Mouse (Mus musculus) lung, postnatal 0 days (tissue): ENCODE data around the gene Dnajc9.
A peak's percentile ranks its signal among the peaks of the same experiment; 100 is the strongest.

Experiments used
- CTCF ChIP-seq: IDR thresholded peaks from 2 replicates; pipeline ENCODE4 v1.5.1; 2016; ENCODE audit warnings: antibody characterized with exemption, mild to moderate bottlenecking
- EP300 ChIP-seq: IDR thresholded peaks from 2 replicates; pipeline ENCODE4 v1.6.1; 2016; ENCODE audit warnings: antibody characterized with exemption, mild to moderate bottlenecking, control low read depth

- peak; percentile 49 for TF ChIP-seq CTCF
- no peak for TF ChIP-seq EP300
Measured at GRCm38 (mm10) chr14:20398864-20399263, 10.2 kb upstream of the Dnajc9 start.
